Mouse (Mus musculus): ENCODE measurements at regions not wholly inside any gene's neighbourhood (a gene's known extent, or its start where the extent isn't known, plus 50 kb on each side); places are given as distances from the start of the nearest gene placed in this dataset.
"Not testable (repeated sequence)": the region's sequence is repeated elsewhere in the genome, so short reads cannot be mapped to it uniquely, and the experiment has no call there.

- H3K4me1 ChIP-seq (ENCODE audit: insufficient read depth, low read depth, low read length): no peaks in the 10 kb centered on the region
- H3K4me3 ChIP-seq (ENCODE audit: low read depth, low read length): no peak overlapping the region
- no peak for TF ChIP-seq TAL1 (conservative IDR thresholded peaks at IDR 0.05; ENCODE audit: low read depth, low read length)
- TF ChIP-seq GATA1 (IDR thresholded peaks at IDR 0.05; ENCODE audit: borderline replicate concordance, low read length): no peak
- TF ChIP-seq CTCF (IDR thresholded peaks at IDR 0.05; ENCODE audit: low read depth, low read length): no peak
- TF ChIP-seq GATA2 (IDR thresholded peaks at IDR 0.05; ENCODE audit: borderline replicate concordance, low read depth, low read length): no peak
- TF ChIP-seq POLR2AphosphoS5 (IDR thresholded peaks at IDR 0.05; ENCODE audit: insufficient replicate concordance, low read depth, low read length): no peak
- H3K27me3 ChIP-seq (ENCODE audit: insufficient read depth, low read length): no peaks in the 10 kb centered on the region
- peaks cover 12% of the 10 kb centered on the region for H3K9me3 ChIP-seq (replicated peaks)
- DNase-seq (ENCODE audit: low spot score) (no peak), ATAC-seq (ENCODE audit: extremely low read depth, insufficient number of reproducible peaks, low FRiP score, poor library complexity, severe bottlenecking) (no peak)
- no peaks in the 10 kb centered on the region for H3K36me3 ChIP-seq (replicated peaks)
Observed at GRCm38 (mm10) chr8:46355066-46355465, 60.6 kb upstream of the Helt start.

- not testable (repeated sequence) for H3K4me1 ChIP-seq (ENCODE audit: insufficient read depth, low read depth, low read length); H3K4me3 ChIP-seq (ENCODE audit: low read depth, low read length); ATAC-seq (ENCODE audit: extremely low read depth, insufficient number of reproducible peaks, low FRiP score, poor library complexity, severe bottlenecking); H3K36me3 ChIP-seq (replicated peaks); H3K27me3 ChIP-seq (ENCODE audit: insufficient read depth, low read length); DNase-seq (ENCODE audit: low spot score)
- peaks cover 12% of the 10 kb centered on the region for H3K9me3 ChIP-seq (replicated peaks)
Observed at GRCm38 (mm10) chr8:46357961-46358360, 63.5 kb upstream of the Helt start.

GRCm38 (mm10) chr8:46362871-46363306 is 68.4 kb upstream of the Helt start:
- H3K9me3 ChIP-seq (replicated peaks): 0 out of 2 replicates have a peak, but pooled peaks cover 2% of the 10 kb centered on the region
- DNase-seq (ENCODE audit: low spot score): no peak
- no peak overlapping the region for H3K4me3 ChIP-seq (ENCODE audit: low read depth, low read length)
- H3K36me3 ChIP-seq (replicated peaks): no peaks in the 10 kb centered on the region
- H3K27me3 ChIP-seq (ENCODE audit: insufficient read depth, low read length): no peaks in the 10 kb centered on the region
- H3K4me1 ChIP-seq (ENCODE audit: insufficient read depth, low read depth, low read length): no peaks in the 10 kb centered on the region
- TF ChIP-seq CTCF (IDR thresholded peaks at IDR 0.05; ENCODE audit: low read depth, low read length) (no peak), TAL1 (conservative IDR thresholded peaks at IDR 0.05; ENCODE audit: low read depth, low read length) (no peak), GATA1 (IDR thresholded peaks at IDR 0.05; ENCODE audit: borderline replicate concordance, low read length) (no peak), POLR2AphosphoS5 (IDR thresholded peaks at IDR 0.05; ENCODE audit: insufficient replicate concordance, low read depth, low read length) (no peak)
- ATAC-seq (ENCODE audit: extremely low read depth, insufficient number of reproducible peaks, low FRiP score, poor library complexity, severe bottlenecking): no peak

- TF ChIP-seq POLR2AphosphoS5 (IDR thresholded peaks at IDR 0.05; ENCODE audit: insufficient replicate concordance, low read depth, low read length): no peak
- TF ChIP-seq GATA1 (IDR thresholded peaks at IDR 0.05; ENCODE audit: borderline replicate concordance, low read length): no peak
- TF ChIP-seq GATA2 (IDR thresholded peaks at IDR 0.05; ENCODE audit: borderline replicate concordance, low read depth, low read length): no peak
- TF ChIP-seq CTCF (IDR thresholded peaks at IDR 0.05; ENCODE audit: low read depth, low read length): no peak
- TF ChIP-seq TAL1 (conservative IDR thresholded peaks at IDR 0.05; ENCODE audit: low read depth, low read length): no peak
- ATAC-seq (ENCODE audit: extremely low read depth, insufficient number of reproducible peaks, low FRiP score, poor library complexity, severe bottlenecking) (no peak), DNase-seq (ENCODE audit: low spot score) (no peak)
- no peak overlapping the region for H3K4me3 ChIP-seq (ENCODE audit: low read depth, low read length)
- H3K27me3 ChIP-seq (ENCODE audit: insufficient read depth, low read length): no peaks in the 10 kb centered on the region
- H3K4me1 ChIP-seq (ENCODE audit: insufficient read depth, low read depth, low read length): no peaks in the 10 kb centered on the region; the same call in 1 of the 2 replicates
- no peaks in the 10 kb centered on the region for H3K9me3 ChIP-seq (replicated peaks)
- H3K36me3 ChIP-seq (replicated peaks): no peaks in the 10 kb centered on the region
Observed at GRCm38 (mm10) chr8:46365711-46366110, 71.2 kb upstream of the Helt start.

GRCm38 (mm10) chr8:46367125-46367524 is 72.7 kb upstream of the Helt start:
- no peaks in the 10 kb centered on the region for H3K27me3 ChIP-seq (ENCODE audit: insufficient read depth, low read length)
- H3K4me3 ChIP-seq (ENCODE audit: low read depth, low read length): no peak overlapping the region
- H3K36me3 ChIP-seq (replicated peaks): no peaks in the 10 kb centered on the region
- TF ChIP-seq TAL1 (conservative IDR thresholded peaks at IDR 0.05; ENCODE audit: low read depth, low read length) (no peak), GATA1 (IDR thresholded peaks at IDR 0.05; ENCODE audit: borderline replicate concordance, low read length) (no peak), POLR2AphosphoS5 (IDR thresholded peaks at IDR 0.05; ENCODE audit: insufficient replicate concordance, low read depth, low read length) (no peak), CTCF (IDR thresholded peaks at IDR 0.05; ENCODE audit: low read depth, low read length) (no peak), GATA2 (IDR thresholded peaks at IDR 0.05; ENCODE audit: borderline replicate concordance, low read depth, low read length) (no peak)
- DNase-seq (ENCODE audit: low spot score) (no peak), ATAC-seq (ENCODE audit: extremely low read depth, insufficient number of reproducible peaks, low FRiP score, poor library complexity, severe bottlenecking) (no peak)
- H3K4me1 ChIP-seq (ENCODE audit: insufficient read depth, low read depth, low read length): no peaks in the 10 kb centered on the region; the same call in 1 of the 2 replicates
- H3K9me3 ChIP-seq (replicated peaks): no peaks in the 10 kb centered on the region; the same call in 1 of the 2 replicates

- H3K9me3 ChIP-seq (replicated peaks): peaks cover 6% of the 10 kb centered on the region
- no peaks in the 10 kb centered on the region for H3K36me3 ChIP-seq (replicated peaks)
- ATAC-seq (ENCODE audit: extremely low read depth, insufficient number of reproducible peaks, low FRiP score, poor library complexity, severe bottlenecking) (peak; percentile 62), DNase-seq (ENCODE audit: low spot score) (peak; percentile 21)
- H3K27me3 ChIP-seq (ENCODE audit: insufficient read depth, low read length): no peaks in the 10 kb centered on the region
- H3K4me3 ChIP-seq (ENCODE audit: low read depth, low read length): no peak overlapping the region
- no peak for TF ChIP-seq POLR2AphosphoS5 (IDR thresholded peaks at IDR 0.05; ENCODE audit: insufficient replicate concordance, low read depth, low read length)
- peak; percentile 49 for TF ChIP-seq TAL1 (conservative IDR thresholded peaks at IDR 0.05; ENCODE audit: low read depth, low read length)
- H3K4me1 ChIP-seq (ENCODE audit: insufficient read depth, low read depth, low read length): peaks cover 40% of the 10 kb centered on the region
Observed at GRCm38 (mm10) chr8:46374092-46374491, 79.6 kb upstream of the Helt start.

GRCm38 (mm10) chr8:46375986-46376385 is 81.5 kb upstream of the Helt start:
- TF ChIP-seq POLR2AphosphoS5 (IDR thresholded peaks at IDR 0.05; ENCODE audit: insufficient replicate concordance, low read depth, low read length): no peak
- TF ChIP-seq CTCF (IDR thresholded peaks at IDR 0.05; ENCODE audit: low read depth, low read length): no peak
- H3K27me3 ChIP-seq (ENCODE audit: insufficient read depth, low read length): no peaks in the 10 kb centered on the region
- no peaks in the 10 kb centered on the region for H3K36me3 ChIP-seq (replicated peaks)
- no peak for ATAC-seq (ENCODE audit: extremely low read depth, insufficient number of reproducible peaks, low FRiP score, poor library complexity, severe bottlenecking)
- peaks cover 40% of the 10 kb centered on the region for H3K4me1 ChIP-seq (ENCODE audit: insufficient read depth, low read depth, low read length)
- peaks cover 6% of the 10 kb centered on the region for H3K9me3 ChIP-seq (replicated peaks)
- no peak for DNase-seq (ENCODE audit: low spot score)
- no peak overlapping the region for H3K4me3 ChIP-seq (ENCODE audit: low read depth, low read length)
